Mouse (Mus musculus) heart, adult 2 months (tissue): ENCODE data around the gene Zcchc17. TPM values are rescaled to one million over a fixed set of nuclear protein-coding genes. Genes with fewer than 3 reads are reported as not detected.
A peak's percentile ranks its signal among the peaks of the same experiment; 100 is the strongest.

Experiments
- DNase-seq, 2 experiments: peaks; one replicate each; pipeline ENCODE4 v3.0.0; 2021
- H3K27ac ChIP-seq: fragments of 200-600 bp; 2 replicates; pipeline ENCODE4 v1.8.1; 2022
- H3K27me3 ChIP-seq: fragments of 200-500 bp; 2 replicates; pipeline ENCODE4 v1.6.1; 2012; ENCODE audit warnings: mild to moderate bottlenecking, low read length, inconsistent platforms, mixed read lengths; ENCODE audit not compliant: control insufficient read depth, insufficient read depth
- H3K36me3 ChIP-seq: fragments of 200-500 bp; 2 replicates; pipeline ENCODE4 v1.6.1; 2012; ENCODE audit warnings: low read length, inconsistent platforms; ENCODE audit not compliant: control insufficient read depth, insufficient read depth
- H3K4me1 ChIP-seq: fragments of 200-500 bp; 2 replicates; pipeline ENCODE4 v1.6.1; 2011; ENCODE audit warnings: low read length; ENCODE audit not compliant: control insufficient read depth, insufficient read depth
- H3K4me3 ChIP-seq: fragments of 200-600 bp; 2 replicates; pipeline ENCODE4 v1.8.1; 2022
- H3K79me2 ChIP-seq: fragments of 200-500 bp; replicated peaks from 2 replicates; pipeline ENCODE4 v1.6.1; 2012; ENCODE audit warnings: mild to moderate bottlenecking, inconsistent platforms, low read length, moderate library complexity, mixed read lengths; ENCODE audit not compliant: control insufficient read depth, insufficient read depth
- H3K9ac ChIP-seq: fragments of 200-500 bp; 2 replicates; pipeline ENCODE4 v1.6.1; 2012; ENCODE audit warnings: low read depth, mild to moderate bottlenecking, control low read depth, inconsistent platforms, low read length, mixed read lengths
- CTCF ChIP-seq: fragments of 200-600 bp; IDR thresholded peaks from 2 replicates; pipeline ENCODE4 v1.8.1; 2022; ENCODE audit warnings: antibody characterized with exemption, mild to moderate bottlenecking, moderate library complexity
- EP300 ChIP-seq: fragments of 200-500 bp; IDR thresholded peaks from 2 replicates; pipeline ENCODE4 v1.6.1; 2011; ENCODE audit warnings: low read depth, low read length, control low read depth; ENCODE audit not compliant: insufficient read depth
- POLR2A ChIP-seq: fragments of 200-500 bp; IDR thresholded peaks from 2 replicates; pipeline ENCODE4 v1.6.1; 2011; ENCODE audit warnings: mild to moderate bottlenecking, low read depth, low read length, control low read depth; ENCODE audit not compliant: insufficient read depth
- WGBS: fragments of 180-500 bp; shearing (Covaris S2); methylation state at CpG from one replicate; pipeline ENCODE4 v1.1.7; 2018; 5-methylcytosine and 5-hydroxymethylcytosine counted together
- intact Hi-C: fragments of 180-260 bp; cut with DNase I; formaldehyde crosslinking; loops from one replicate; pipeline ENCODE4 v1.15.1; 2025
- polyA plus RNA-seq: library from polyadenylated mRNA; depleted of rRNA; stranded (reverse); fragments of >200 nt; gene quantifications from 2 replicates; pipeline ENCODE4 v1.2.3, GENCODE M21; 2012
- total RNA-seq, 2 experiments: library from RNA; stranded (reverse); gene quantifications; 2 replicates each; pipeline ENCODE4 v1.2.3; 2021

Gene Zcchc17
- total and polyA plus RNA-seq, 3 experiments: 15.0 to 30.7 (median 25.8) TPM

DNA sequence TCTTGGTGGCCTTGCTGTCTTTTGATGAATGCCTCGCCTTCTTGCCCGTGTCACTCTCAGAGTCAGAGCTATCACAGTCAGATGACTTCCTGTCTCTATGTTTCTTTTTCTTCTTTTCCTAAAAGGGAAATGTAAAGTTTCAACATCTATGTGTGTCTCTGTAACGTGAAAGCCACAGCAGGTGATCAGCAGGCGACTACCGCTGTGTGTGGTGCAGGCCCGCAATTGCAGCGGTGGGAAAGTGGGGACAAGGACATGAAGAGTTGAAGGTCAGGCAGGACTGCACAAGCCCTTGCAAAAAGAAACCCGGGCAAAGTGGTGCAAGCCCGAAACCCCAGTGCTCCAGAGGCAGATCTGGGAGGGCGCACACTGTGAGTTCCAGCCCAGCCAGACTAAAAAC, 43.1 kb downstream of the Zcchc17 start:
- Histone ChIP-seq H3K27ac (0 out of 2 replicates have a peak overlapping the region, but pooled peaks have one; percentile 17), H3K4me1 (0 out of 2 replicates have a peak, but pooled peaks cover 1% of the 10 kb centered on the region), H3K36me3 (peaks cover 7% of the 10 kb centered on the region), H3K9ac (no peak overlapping the region), H3K4me3 (no peak overlapping the region), H3K27me3 (no peaks in the 10 kb centered on the region), H3K79me2 (no peaks in the 10 kb centered on the region)
- TF ChIP-seq CTCF: peak; percentile 22
- no peak for TF ChIP-seq POLR2A
- 0 out of 2 replicates have a peak, but pooled peaks have one; percentile 15 for TF ChIP-seq EP300
- no peak for DNase-seq
- intact Hi-C loops: no loop called here
- WGBS: 61% methylated on average over 10 of the region's 10 CpGs

DNA sequence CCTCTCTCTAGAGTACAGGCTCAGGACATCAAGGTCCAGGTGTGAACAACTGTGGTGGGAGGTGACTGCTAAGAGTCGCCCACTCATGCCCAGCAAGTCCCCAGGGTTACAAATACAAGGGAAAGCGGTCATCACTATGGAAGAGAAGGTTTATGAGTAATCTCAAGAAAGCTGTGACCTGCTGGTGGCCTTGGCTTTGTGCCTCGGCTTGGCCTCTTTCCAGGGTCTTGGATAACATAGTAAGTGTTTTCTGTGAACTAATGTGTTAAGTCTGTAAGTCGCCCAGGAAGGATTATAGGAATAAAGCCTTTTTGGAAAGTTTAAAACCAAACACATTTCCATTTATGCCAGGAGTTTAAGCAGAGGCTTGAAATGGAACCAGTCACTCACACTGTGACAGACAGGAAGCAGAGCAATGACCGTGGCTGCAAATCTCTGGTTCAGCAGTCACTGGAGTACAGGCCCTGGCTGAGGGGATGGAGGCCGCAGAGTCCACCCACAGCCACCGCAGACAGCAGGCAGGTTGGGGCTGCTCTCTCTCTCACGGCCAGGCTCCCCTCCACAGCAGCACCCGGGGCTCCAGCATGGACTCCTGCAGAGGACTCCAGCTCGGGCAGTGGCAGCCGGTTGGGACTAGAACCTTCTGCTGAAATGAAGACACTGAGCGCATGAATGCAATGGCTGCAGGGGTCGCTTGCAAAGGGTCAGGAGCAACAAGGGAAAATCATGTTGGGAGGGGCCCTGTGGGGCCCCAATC, 43.8 kb downstream of the Zcchc17 start:
- Histone ChIP-seq H3K27me3 (no peaks in the 10 kb centered on the region), H3K79me2 (no peaks in the 10 kb centered on the region), H3K9ac (no peak overlapping the region), H3K4me3 (no peak overlapping the region), H3K36me3 (peaks cover 7% of the 10 kb centered on the region), H3K4me1 (0 out of 2 replicates have a peak, but pooled peaks cover 1% of the 10 kb centered on the region), H3K27ac (peak overlapping the region; percentile 27)
- WGBS: 43% methylated on average over 13 of the region's 13 CpGs
- DNase-seq: no peak
- intact Hi-C loops: no loop called here
- TF ChIP-seq EP300 (no peak), CTCF (no peak), POLR2A (peak; percentile 11)

DNA sequence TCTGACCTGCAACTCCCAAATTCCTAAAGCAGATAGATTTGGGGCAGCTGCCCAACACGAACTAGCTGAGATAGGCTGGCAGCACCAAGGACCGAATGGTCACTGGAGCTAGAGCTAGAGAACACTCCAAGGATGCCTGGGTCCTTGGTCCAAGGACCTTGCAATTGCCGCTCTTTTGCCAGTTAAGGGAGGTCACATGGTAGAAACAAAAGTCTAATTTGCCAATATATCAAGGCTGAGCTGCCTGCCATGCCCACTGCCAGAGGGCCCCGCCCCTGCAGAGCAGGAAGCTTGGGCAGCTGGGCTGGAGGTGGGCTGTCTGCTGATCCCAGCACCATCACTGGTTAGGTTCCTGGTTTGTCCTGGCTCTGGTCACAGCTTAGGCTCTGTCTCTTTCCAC, 46.2 kb downstream of the Zcchc17 start:
- 60% methylated on average over 4 of the region's 4 CpGs for WGBS

DNA sequence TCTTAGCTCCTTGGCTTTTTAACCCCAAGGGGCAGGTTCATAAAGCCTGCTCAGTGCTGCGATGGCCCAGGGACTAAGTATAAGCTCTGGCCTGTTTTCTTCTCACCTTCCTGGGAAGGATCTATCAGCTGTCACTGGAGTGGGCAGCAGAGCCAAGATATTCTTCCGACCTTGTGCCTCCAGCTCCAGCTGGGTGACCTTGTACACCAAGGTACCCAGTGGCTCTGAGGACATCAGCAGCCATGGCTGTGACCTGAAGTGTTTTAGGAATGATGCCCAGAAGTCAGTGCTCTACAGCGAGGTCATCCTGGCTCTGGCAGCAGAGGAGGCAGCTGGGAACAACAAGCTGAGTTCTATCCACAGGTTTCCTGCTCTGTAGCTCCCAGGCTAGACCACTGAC, 47.2 kb downstream of the Zcchc17 start:
- Histone ChIP-seq H3K4me1 (0 out of 2 replicates have a peak, but pooled peaks cover 1% of the 10 kb centered on the region), H3K9ac (no peak overlapping the region; the same call in 1 of the 2 replicates), H3K36me3 (peaks cover 7% of the 10 kb centered on the region), H3K79me2 (no peaks in the 10 kb centered on the region; the same call in 1 of the 2 replicates), H3K4me3 (peak overlapping the region; percentile 45), H3K27me3 (peaks cover 3% of the 10 kb centered on the region; the same call in 1 of the 2 replicates), H3K27ac (peak overlapping the region; percentile 94)
- intact Hi-C loops: no loop called here
- WGBS: 59% methylated on average over 3 of the region's 3 CpGs
- peak in 1 of 2 experiments; percentile 79 for DNase-seq
- TF ChIP-seq POLR2A (peak; percentile 66), CTCF (no peak), EP300 (peak; percentile 94)

More for the DNA sequence above, 46.2 kb downstream of the Zcchc17 start:
- Histone ChIP-seq H3K27ac (peak overlapping the region; percentile 63), H3K79me2 (no peaks in the 10 kb centered on the region; the same call in 1 of the 2 replicates), H3K9ac (no peak overlapping the region), H3K4me3 (no peak overlapping the region), H3K36me3 (peaks cover 7% of the 10 kb centered on the region), H3K4me1 (0 out of 2 replicates have a peak, but pooled peaks cover 1% of the 10 kb centered on the region), H3K27me3 (peaks cover 3% of the 10 kb centered on the region; the same call in 1 of the 2 replicates)
- TF ChIP-seq CTCF: no peak
- TF ChIP-seq EP300: no peak
- TF ChIP-seq POLR2A: peak; percentile 27; the same call in 1 of the 2 replicates
- intact Hi-C loops: no loop called here
- no peak for DNase-seq

DNA sequence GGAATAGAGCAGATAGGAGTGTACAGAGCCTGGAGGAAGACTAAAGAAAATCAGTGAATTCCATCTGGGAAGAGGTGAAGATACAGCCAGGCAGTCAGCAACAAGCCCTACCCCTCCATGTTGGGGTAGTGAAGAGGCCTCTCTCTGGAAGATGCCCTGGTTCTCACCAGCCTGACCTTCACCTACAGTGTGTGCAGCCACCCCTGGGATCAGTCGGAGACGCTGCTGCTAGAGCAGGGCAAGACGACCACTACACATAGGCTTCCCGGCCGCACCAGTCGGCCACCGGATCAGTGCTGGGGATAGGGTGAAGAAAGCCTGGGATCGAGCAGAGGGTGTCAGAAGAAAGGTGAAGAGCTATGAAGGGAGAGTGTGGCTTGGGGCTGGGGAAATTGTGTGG, 50.5 kb downstream of the Zcchc17 start:
- Histone ChIP-seq H3K9ac (peak overlapping the region; percentile 93), H3K4me1 (0 out of 2 replicates have a peak, but pooled peaks cover 1% of the 10 kb centered on the region), H3K27ac (peak overlapping the region; percentile 94), H3K4me3 (peak overlapping the region; percentile 45), H3K79me2 (no peaks in the 10 kb centered on the region; the same call in 1 of the 2 replicates), H3K36me3 (peaks cover 7% of the 10 kb centered on the region), H3K27me3 (peaks cover 3% of the 10 kb centered on the region; the same call in 1 of the 2 replicates)
- intact Hi-C loops: no loop called here
- no peak for DNase-seq
- 29% methylated on average over 8 of the region's 8 CpGs for WGBS
- TF ChIP-seq POLR2A: peak; percentile 65
- TF ChIP-seq CTCF: no peak
